Mouse (Mus musculus) heart, embryonic 11.5 days (tissue): ENCODE data around the gene Pla2g4b. TPM values are rescaled to one million over a fixed set of nuclear protein-coding genes. Genes with fewer than 3 reads are reported as not detected.

Source experiments
- ATAC-seq: fragments of 200-750 bp; cut with Nextera tagmentation; replicated peaks from 2 replicates; pipeline ENCODE4 v1.8.0; 2017; ENCODE audit warnings: moderate library complexity; ENCODE audit not compliant: insufficient number of reproducible peaks, low FRiP score, low TSS enrichment
- H3K27ac ChIP-seq: fragments of 300-500 bp; sonication (generic); 2 replicates; pipeline ENCODE4 v1.5.1; 2014; ENCODE audit warnings: mild to moderate bottlenecking, low read depth, low read length
- H3K27me3 ChIP-seq: fragments of 300-500 bp; sonication (generic); 2 replicates; pipeline ENCODE4 v1.6.1; 2014; ENCODE audit warnings: mild to moderate bottlenecking, low read length, mixed read lengths; ENCODE audit not compliant: control insufficient read depth, insufficient read depth
- H3K36me3 ChIP-seq: fragments of 300-500 bp; sonication (generic); 2 replicates; pipeline ENCODE4 v1.6.1; 2014; ENCODE audit warnings: mild to moderate bottlenecking, low read length, moderate library complexity, mixed read lengths; ENCODE audit not compliant: control insufficient read depth, insufficient read depth
- H3K4me1 ChIP-seq: fragments of 300-500 bp; sonication (generic); 2 replicates; pipeline ENCODE4 v1.6.1; 2014; ENCODE audit warnings: low read length; ENCODE audit not compliant: control insufficient read depth, insufficient read depth
- H3K4me2 ChIP-seq: fragments of 300-500 bp; sonication (generic); 2 replicates; pipeline ENCODE4 v1.6.1; 2014; ENCODE audit warnings: mild to moderate bottlenecking, moderate library complexity
- H3K4me3 ChIP-seq: fragments of 300-500 bp; sonication (generic); 2 replicates; pipeline ENCODE4 v1.5.1; 2014; ENCODE audit warnings: low read depth, low read length
- H3K9ac ChIP-seq: fragments of 300-500 bp; sonication (generic); 2 replicates; pipeline ENCODE4 v1.6.1; 2014; ENCODE audit warnings: mild to moderate bottlenecking, low read depth, low read length, moderate library complexity
- H3K9me3 ChIP-seq: fragments of 300-500 bp; sonication (generic); replicated peaks from 2 replicates; pipeline ENCODE4 v1.6.1; 2016; ENCODE audit warnings: low read length; ENCODE audit not compliant: control insufficient read depth
- WGBS: fragments of 180-500 bp; shearing (Covaris S2); extraction: QIAGEN DNeasy Blood & Tissue Kit; methylation state at CpG from one replicate; pipeline ENCODE4 v1.1.7; 2014; ENCODE audit not compliant: insufficient replicate concordance; 5-methylcytosine and 5-hydroxymethylcytosine counted together
- polyA plus RNA-seq: library from polyadenylated mRNA; unstranded; fragments of >200 nt; fragmentation: Nextera tagmentation; extraction: Ambion mirVana; gene quantifications from 2 replicates; pipeline ENCODE4 v1.2.1, GENCODE M21; 2014

Gene Pla2g4b
- polyA plus RNA-seq, 1 experiment from 2014 or later = 1.2 TPM

- no peak overlapping the region for H3K4me2 ChIP-seq
Observed at GRCm38 (mm10) chr2:120008672-120009071, 24.5 kb upstream of the Pla2g4b start.

GRCm38 (mm10) chr2:120011462-120012200, 21.6 kb upstream of the Pla2g4b start:
- WGBS = 75% methylated on average over 8 of the region's 8 CpGs
- ATAC-seq = no peak

More at GRCm38 (mm10) chr2:120008672-120009071, 24.5 kb upstream of the Pla2g4b start:
- WGBS = 44% methylated on average over 4 of the region's 4 CpGs
- Histone ChIP-seq H3K27ac (no peak overlapping the region), H3K4me1 (peaks cover 3% of the 10 kb centered on the region; the same call in 1 of the 2 replicates), H3K9me3 (no peaks in the 10 kb centered on the region), H3K9ac (no peak overlapping the region), H3K36me3 (no peaks in the 10 kb centered on the region), H3K4me3 (no peak overlapping the region), H3K27me3 (no peaks in the 10 kb centered on the region)
- no peak for ATAC-seq

GRCm38 (mm10) chr2:120012924-120013323, 20.3 kb upstream of the Pla2g4b start:
- H3K27me3 ChIP-seq = no peaks in the 10 kb centered on the region
- H3K4me2 ChIP-seq = no peak overlapping the region
- H3K27ac ChIP-seq = no peak overlapping the region
- WGBS = 44% methylated on average over 13 of the region's 13 CpGs
- no peak overlapping the region for H3K4me3 ChIP-seq
- peaks cover 3% of the 10 kb centered on the region; the same call in 1 of the 2 replicates for H3K4me1 ChIP-seq
- H3K9me3 ChIP-seq = no peaks in the 10 kb centered on the region
- no peak overlapping the region for H3K9ac ChIP-seq
- no peak for ATAC-seq
- peaks cover under 1% of the 10 kb centered on the region; the same call in 1 of the 2 replicates for H3K36me3 ChIP-seq

More at GRCm38 (mm10) chr2:120011462-120012200, 21.6 kb upstream of the Pla2g4b start:
- H3K9ac ChIP-seq = no peak overlapping the region
- no peaks in the 10 kb centered on the region for H3K9me3 ChIP-seq
- no peak overlapping the region for H3K4me3 ChIP-seq
- no peaks in the 10 kb centered on the region for H3K27me3 ChIP-seq
- no peak overlapping the region for H3K4me2 ChIP-seq
- H3K36me3 ChIP-seq = no peaks in the 10 kb centered on the region
- peaks cover 3% of the 10 kb centered on the region; the same call in 1 of the 2 replicates for H3K4me1 ChIP-seq
- no peak overlapping the region for H3K27ac ChIP-seq

- Histone ChIP-seq H3K27ac (no peak overlapping the region), H3K4me2 (no peak overlapping the region), H3K4me3 (no peak overlapping the region), H3K9me3 (no peaks in the 10 kb centered on the region), H3K9ac (no peak overlapping the region), H3K36me3 (peaks cover 4% of the 10 kb centered on the region; the same call in 1 of the 2 replicates), H3K4me1 (peaks cover 3% of the 10 kb centered on the region; the same call in 1 of the 2 replicates), H3K27me3 (no peaks in the 10 kb centered on the region)
- no peak for ATAC-seq
- 88% methylated on average over 2 of the region's 2 CpGs for WGBS
Observed at GRCm38 (mm10) chr2:120013831-120014486, 19.3 kb upstream of the Pla2g4b start.

GRCm38 (mm10) chr2:120015882-120016281, 17.3 kb upstream of the Pla2g4b start:
- Histone ChIP-seq H3K27me3 (no peaks in the 10 kb centered on the region), H3K27ac (no peak overlapping the region), H3K4me1 (peaks cover 3% of the 10 kb centered on the region; the same call in 1 of the 2 replicates), H3K4me2 (no peak overlapping the region), H3K36me3 (peaks cover 4% of the 10 kb centered on the region; the same call in 1 of the 2 replicates), H3K9ac (no peak overlapping the region), H3K9me3 (no peaks in the 10 kb centered on the region), H3K4me3 (no peak overlapping the region)
- no peak for ATAC-seq
- 81% methylated on average over 4 of the region's 4 CpGs for WGBS

GRCm38 (mm10) chr2:120017599-120017998, 15.6 kb upstream of the Pla2g4b start:
- H3K27me3 ChIP-seq = no peaks in the 10 kb centered on the region
- no peak for ATAC-seq
- WGBS = 86% methylated on average over 12 of the region's 12 CpGs
- no peak overlapping the region for H3K4me2 ChIP-seq
- H3K9ac ChIP-seq = no peak overlapping the region; the same call in 1 of the 2 replicates
- H3K4me3 ChIP-seq = no peak overlapping the region
- peaks cover 12% of the 10 kb centered on the region for H3K36me3 ChIP-seq
- H3K9me3 ChIP-seq = no peaks in the 10 kb centered on the region
- H3K4me1 ChIP-seq = peaks cover 3% of the 10 kb centered on the region; the same call in 1 of the 2 replicates
- H3K27ac ChIP-seq = no peak overlapping the region

- H3K4me2 ChIP-seq = no peak overlapping the region
- H3K4me3 ChIP-seq = no peak overlapping the region
- 62% methylated on average over 5 of the region's 5 CpGs for WGBS
- H3K9me3 ChIP-seq = no peaks in the 10 kb centered on the region
- no peaks in the 10 kb centered on the region for H3K27me3 ChIP-seq
- peaks cover 8% of the 10 kb centered on the region for H3K4me1 ChIP-seq
- no peak overlapping the region for H3K9ac ChIP-seq
- H3K27ac ChIP-seq = no peak overlapping the region
- H3K36me3 ChIP-seq = peaks cover 14% of the 10 kb centered on the region
- no peak for ATAC-seq
Observed at GRCm38 (mm10) chr2:120024337-120024736, 8.9 kb upstream of the Pla2g4b start.

- Histone ChIP-seq H3K4me2 (peak within 1 kb of the TSS; percentile 77), H3K36me3 (peaks cover 12% of the 10 kb centered on the region; the same call in 1 of the 2 replicates), H3K9ac (peak within 1 kb of the TSS; percentile 96), H3K4me3 (peak within 1 kb of the TSS; percentile 83), H3K4me1 (peaks cover 8% of the 10 kb centered on the region), H3K9me3 (no peaks in the 10 kb centered on the region), H3K27me3 (no peaks in the 10 kb centered on the region), H3K27ac (peak within 1 kb of the TSS; percentile 82)
- 6% methylated on average over 50 of the region's 50 CpGs for WGBS
- ATAC-seq = peak; percentile 82
Observed at GRCm38 (mm10) chr2:120026984-120027949, 6.0 kb upstream of the Pla2g4b start, which contains the start of the genes Jmjd7 and Gm28042. TSS of gene Jmjd7 (plus strand) at chr2:120027483. TSS of gene Gm28042 (plus strand) at chr2:120027493.
